Mouse (Mus musculus) lung, embryonic 14.5 days (tissue): ENCODE results near the gene Rtn4rl2. TPM values are rescaled to one million over a fixed set of nuclear protein-coding genes. Genes with fewer than 3 reads are reported as not detected.

Experiments
- ATAC-seq: fragments of 200-750 bp; cut with Nextera tagmentation; 2 replicates; pipeline ENCODE4 v1.8.0; 2017; ENCODE audit warnings: mild to moderate bottlenecking, moderate TSS enrichment, moderate library complexity; ENCODE audit not compliant: insufficient read depth
- DNase-seq: peaks from one replicate; pipeline ENCODE4 v3.0.0-alpha.2; 2015
- H3K27ac ChIP-seq: fragments of 300-500 bp; sonication (generic); 2 replicates; pipeline ENCODE4 v1.5.1; 2014; ENCODE audit warnings: low read depth, mild to moderate bottlenecking, moderate library complexity
- H3K27me3 ChIP-seq: fragments of 300-500 bp; sonication (generic); 2 replicates; pipeline ENCODE4 v1.6.1; 2014; ENCODE audit warnings: low read length, control low read depth; ENCODE audit not compliant: insufficient read depth
- H3K36me3 ChIP-seq: fragments of 300-500 bp; sonication (generic); 2 replicates; pipeline ENCODE4 v1.6.1; 2014; ENCODE audit warnings: control low read depth; ENCODE audit not compliant: insufficient read depth
- H3K4me1 ChIP-seq: fragments of 300-500 bp; sonication (generic); 2 replicates; pipeline ENCODE4 v1.6.1; 2014; ENCODE audit warnings: antibody characterized with exemption, control low read depth; ENCODE audit not compliant: insufficient read depth
- H3K4me2 ChIP-seq: fragments of 300-500 bp; sonication (generic); 2 replicates; pipeline ENCODE4 v1.6.1; 2014; ENCODE audit warnings: mild to moderate bottlenecking
- H3K4me3 ChIP-seq: fragments of 300-500 bp; sonication (generic); 2 replicates; pipeline ENCODE4 v1.5.1; 2014; ENCODE audit warnings: low read depth, low read length
- H3K9ac ChIP-seq: fragments of 300-500 bp; sonication (generic); 2 replicates; pipeline ENCODE4 v1.6.1; 2014
- H3K9me3 ChIP-seq: fragments of 300-500 bp; sonication (generic); 2 replicates; pipeline ENCODE4 v1.6.1; 2016; ENCODE audit warnings: low read depth, low read length, control low read depth
- CTCF ChIP-seq: IDR thresholded peaks from 2 replicates; pipeline ENCODE4 v1.5.1; 2016; ENCODE audit warnings: antibody characterized with exemption, low read depth
- WGBS: fragments of 180-500 bp; shearing (Covaris S2); extraction: QIAGEN DNeasy Blood & Tissue Kit; methylation state at CpG from one replicate; pipeline ENCODE4 v1.1.7; 2014; 5-methylcytosine and 5-hydroxymethylcytosine counted together
- microRNA-seq: library from miRNA; unstranded; fragments of <30 nt; microRNA quantifications from one replicate; pipeline ENCODE4, GENCODE M21; 2016; ENCODE audit warnings: borderline number of aligned reads
- polyA plus RNA-seq: library from polyadenylated mRNA; unstranded; fragments of >200 nt; fragmentation: Nextera tagmentation; extraction: Ambion mirVana; gene quantifications from 2 replicates; pipeline ENCODE4 v1.2.1, GENCODE M21; 2014

The Rtn4rl2 gene
- polyA plus RNA-seq, 1 experiment from 2014 or later, result 1.2 TPM

- no peak for ATAC-seq
These were observed 64.0 kb downstream of the Rtn4rl2 start, which contains the start of gene Smtnl1 for GRCm38 (mm10) chr2:84822552-84822951. Gene Smtnl1 (minus strand): TSS chr2:84822652.

More at GRCm38 (mm10) chr2:84822552-84822951, 64.0 kb downstream of the Rtn4rl2 start, which contains the start of gene Smtnl1:
- Histone ChIP-seq H3K27me3 (no peaks in the 10 kb centered on the region), H3K4me3 (no peak within 1 kb of the TSS), H3K36me3 (no peaks in the 10 kb centered on the region), H3K9ac (no peak within 1 kb of the TSS), H3K9me3 (no peaks in the 10 kb centered on the region), H3K4me1 (no peaks in the 10 kb centered on the region), H3K4me2 (no peak within 1 kb of the TSS), H3K27ac (no peak within 1 kb of the TSS)
- no peak for TF ChIP-seq CTCF
- no peak for DNase-seq
- WGBS, result 32% methylated on average over 13 of the region's 13 CpGs

Small RNA genes within 50 kb of the gene (microRNA-seq; reads per million reads assigned to microRNA genes)
- gene Gm24332, result not detected

Other genes with a start within 250 kb of the Rtn4rl2 start
- gene Ctnnd1, start 235.9 kb downstream of the Rtn4rl2 start, polyA plus RNA-seq, result 59.9 and 63.3 TPM in 2 replicates
- 0.22 and 0.39 TPM in 2 replicates for gene Btbd18, start 227.6 kb downstream of the Rtn4rl2 start, polyA plus RNA-seq
- gene Selenoh, start 215.9 kb downstream of the Rtn4rl2 start, polyA plus RNA-seq, result 419 and 427 TPM in 2 replicates
- not detected in 2 replicates for gene Gm28635, start 208.7 kb downstream of the Rtn4rl2 start, polyA plus RNA-seq
- 44.8 and 45.4 TPM in 2 replicates for gene Med19, start 208.3 kb downstream of the Rtn4rl2 start, polyA plus RNA-seq
- gene Tmx2, start 207.6 kb downstream of the Rtn4rl2 start, polyA plus RNA-seq, result 110 and 117 TPM in 2 replicates
- gene Zdhhc5, start 171.5 kb downstream of the Rtn4rl2 start, polyA plus RNA-seq, result 30.8 and 31.0 TPM in 2 replicates
- gene Clp1, start 159.4 kb downstream of the Rtn4rl2 start, polyA plus RNA-seq, result 25.6 and 28.1 TPM in 2 replicates
- 6.4 and 7.4 TPM in 2 replicates for gene Ypel4, start 152.7 kb downstream of the Rtn4rl2 start, polyA plus RNA-seq
- gene Gm19426, start 143.1 kb downstream of the Rtn4rl2 start, polyA plus RNA-seq, result 4.7 and 4.9 TPM in 2 replicates
- gene Serping1, start 111.3 kb downstream of the Rtn4rl2 start, polyA plus RNA-seq, result 65.4 and 70.3 TPM in 2 replicates
- 39.1 and 40.0 TPM in 2 replicates for gene Ube2l6, start 87.9 kb downstream of the Rtn4rl2 start, polyA plus RNA-seq
- 0.11 and 0.24 TPM in 2 replicates for gene Smtnl1, start 64.1 kb downstream of the Rtn4rl2 start, polyA plus RNA-seq
- 55.4 and 58.7 TPM in 2 replicates for gene Timm10, start 59.7 kb downstream of the Rtn4rl2 start, polyA plus RNA-seq
- 18.8 and 20.2 TPM in 2 replicates for gene Slc43a1, start 47.9 kb downstream of the Rtn4rl2 start, polyA plus RNA-seq
- gene Slc43a3, start 49.9 kb upstream of the Rtn4rl2 start, polyA plus RNA-seq, result 77.4 and 78.9 TPM in 2 replicates
- gene Prg2, start 93.8 kb upstream of the Rtn4rl2 start, polyA plus RNA-seq, result 0.23 TPM in 1 of 2 replicates, not detected in the other
- not detected in 2 replicates for gene Prg3, start 101.5 kb upstream of the Rtn4rl2 start, polyA plus RNA-seq
- gene Ssrp1, start 150.5 kb upstream of the Rtn4rl2 start, polyA plus RNA-seq, result 346 and 352 TPM in 2 replicates
- 0.43 and 0.77 TPM in 2 replicates for gene P2rx3, start 150.8 kb upstream of the Rtn4rl2 start, polyA plus RNA-seq
- gene Tnks1bp1, start 161.3 kb upstream of the Rtn4rl2 start, polyA plus RNA-seq, result 10.6 and 13.7 TPM in 2 replicates
- 143 and 148 TPM in 2 replicates for gene Aplnr, start 249.5 kb upstream of the Rtn4rl2 start, polyA plus RNA-seq